Mouse (Mus musculus) heart, embryonic 12.5 days (tissue): ENCODE measurements around the gene Plcl2. TPM values are rescaled to one million over a fixed set of nuclear protein-coding genes. Genes with fewer than 3 reads are reported as not detected.
A peak's percentile ranks its signal among the peaks of the same experiment; 100 is the strongest.

ENCODE experiments used
- ATAC-seq: fragments of 200-750 bp; cut with Nextera tagmentation; 2 replicates; pipeline ENCODE4 v1.8.0; 2017; ENCODE audit warnings: moderate TSS enrichment, moderate library complexity; ENCODE audit not compliant: insufficient number of reproducible peaks, low FRiP score
- H3K27ac ChIP-seq: fragments of 300-500 bp; sonication (generic); 2 replicates; pipeline ENCODE4 v1.5.1; 2016; ENCODE audit warnings: mild to moderate bottlenecking, moderate library complexity; ENCODE audit not compliant: poor library complexity, severe bottlenecking
- H3K27me3 ChIP-seq: fragments of 300-500 bp; sonication (generic); replicated peaks from 2 replicates; pipeline ENCODE4 v1.6.1; 2016; ENCODE audit warnings: mild to moderate bottlenecking, moderate library complexity
- H3K36me3 ChIP-seq: fragments of 300-500 bp; sonication (generic); 2 replicates; pipeline ENCODE4 v1.6.1; 2016; ENCODE audit warnings: mild to moderate bottlenecking, moderate library complexity
- H3K4me1 ChIP-seq: fragments of 300-500 bp; sonication (generic); replicated peaks from 2 replicates; pipeline ENCODE4 v1.6.1; 2016; ENCODE audit warnings: mild to moderate bottlenecking
- H3K4me2 ChIP-seq: fragments of 300-500 bp; sonication (generic); 2 replicates; pipeline ENCODE4 v1.6.1; 2016; ENCODE audit warnings: mild to moderate bottlenecking, moderate library complexity
- H3K4me3 ChIP-seq: fragments of 300-500 bp; sonication (generic); 2 replicates; pipeline ENCODE4 v1.5.1; 2016; ENCODE audit warnings: mild to moderate bottlenecking
- H3K9ac ChIP-seq: fragments of 300-500 bp; sonication (generic); 2 replicates; pipeline ENCODE4 v1.6.1; 2016; ENCODE audit warnings: mild to moderate bottlenecking, moderate library complexity
- H3K9me3 ChIP-seq: fragments of 300-500 bp; sonication (generic); replicated peaks from 2 replicates; pipeline ENCODE4 v1.6.1; 2016; ENCODE audit warnings: mild to moderate bottlenecking, moderate library complexity
- WGBS: fragments of 180-500 bp; shearing (Covaris S2); methylation state at CpG from one replicate; pipeline ENCODE4 v1.1.7; 2016; 5-methylcytosine and 5-hydroxymethylcytosine counted together
- polyA plus RNA-seq: library from polyadenylated mRNA; unstranded; fragments of >200 nt; fragmentation: Nextera tagmentation; extraction: Ambion mirVana; gene quantifications from 2 replicates; pipeline ENCODE4 v1.2.1, GENCODE M21; 2016

The Plcl2 gene
- polyA plus RNA-seq, 1 experiment from 2014 or later: 4.6 TPM

DNA sequence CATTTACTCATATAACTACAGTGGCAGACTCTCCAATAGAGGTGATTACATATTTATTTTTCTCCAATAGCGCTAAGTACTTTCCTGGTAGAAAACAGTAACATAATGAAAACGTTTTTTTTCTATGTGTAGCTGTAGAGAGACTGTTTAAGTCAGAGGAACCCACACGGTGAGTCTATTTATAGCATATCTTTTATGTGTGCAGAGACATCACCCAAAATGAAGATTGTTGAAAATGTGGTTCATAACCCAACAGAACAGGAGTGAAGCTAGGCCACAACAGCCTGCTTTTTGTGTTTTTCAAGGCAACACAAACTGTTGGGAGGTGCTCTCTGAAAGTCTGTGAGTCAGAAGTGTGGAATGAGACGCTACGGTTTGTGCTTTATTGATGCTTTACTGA lies 24.2 kb upstream of the Plcl2 start:
- Histone ChIP-seq H3K36me3 (no peaks in the 10 kb centered on the region), H3K4me1 (peaks cover 26% of the 10 kb centered on the region), H3K4me2 (no peak overlapping the region), H3K9me3 (no peaks in the 10 kb centered on the region), H3K27me3 (no peaks in the 10 kb centered on the region), H3K4me3 (no peak overlapping the region), H3K27ac (no peak overlapping the region), H3K9ac (no peak overlapping the region)
- no peak for ATAC-seq
- 55% methylated on average over 5 of the region's 5 CpGs for WGBS

DNA sequence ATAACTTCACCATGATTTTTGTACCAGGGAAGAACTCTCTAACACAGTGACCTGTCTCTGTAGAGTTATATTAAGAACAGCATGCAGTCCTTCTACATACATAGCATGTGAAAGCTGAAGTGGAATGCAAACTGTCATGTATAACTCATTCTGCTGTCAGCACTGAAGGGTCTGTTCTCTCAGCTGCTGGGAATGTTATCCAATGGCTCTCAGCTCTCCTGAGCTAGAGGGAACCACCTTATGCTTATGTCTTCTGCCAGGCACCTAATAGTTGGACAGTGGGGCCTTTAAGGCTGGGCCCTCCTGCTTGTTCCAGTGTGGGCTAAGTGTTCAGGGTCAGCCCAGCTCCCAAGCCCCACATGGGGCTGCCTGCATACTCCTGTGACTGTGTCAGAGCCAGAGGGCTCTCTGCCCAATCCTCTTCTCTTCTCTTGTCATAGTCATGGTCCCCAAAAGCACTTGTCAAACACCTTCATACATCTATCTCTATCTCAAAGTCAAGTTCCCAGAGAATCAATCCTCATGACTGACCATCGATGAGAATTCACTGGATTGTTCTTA lies 22.1 kb upstream of the Plcl2 start:
- Histone ChIP-seq H3K4me2 (no peak overlapping the region), H3K4me3 (no peak overlapping the region)

DNA sequence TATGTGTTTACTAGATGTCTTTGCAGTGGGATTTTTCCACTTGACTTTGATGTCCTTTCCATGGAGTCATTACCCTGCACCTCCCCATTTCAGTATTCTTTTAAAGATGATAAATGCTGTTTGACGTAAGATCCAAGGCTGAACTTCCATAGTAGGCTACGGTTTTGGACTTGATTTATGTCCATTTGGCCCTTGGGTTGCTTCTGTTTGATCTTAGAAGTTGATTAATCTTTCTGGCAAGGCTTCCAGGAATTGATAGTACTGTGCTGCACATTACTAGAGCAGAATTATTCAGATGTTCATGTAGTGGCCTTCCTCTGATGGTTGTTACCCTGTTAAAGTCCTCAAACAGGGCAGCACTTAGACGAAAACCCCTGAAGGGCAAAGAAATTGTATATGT lies 21.5 kb upstream of the Plcl2 start:
- Histone ChIP-seq H3K4me1 (peaks cover 26% of the 10 kb centered on the region), H3K27me3 (no peaks in the 10 kb centered on the region), H3K9ac (no peak overlapping the region), H3K27ac (peak overlapping the region; percentile 82), H3K9me3 (no peaks in the 10 kb centered on the region), H3K4me3 (no peak overlapping the region), H3K4me2 (no peak overlapping the region), H3K36me3 (no peaks in the 10 kb centered on the region)
- ATAC-seq: no peak
- WGBS: 86% methylated on average over 3 of the region's 3 CpGs

More for the DNA sequence above, 22.1 kb upstream of the Plcl2 start:
- peak overlapping the region; percentile 82 for H3K27ac ChIP-seq
- no peaks in the 10 kb centered on the region for H3K36me3 ChIP-seq
- 86% methylated on average over 1 of the region's 1 CpGs for WGBS
- H3K4me1 ChIP-seq: peaks cover 26% of the 10 kb centered on the region
- no peak overlapping the region for H3K9ac ChIP-seq
- H3K27me3 ChIP-seq: no peaks in the 10 kb centered on the region
- no peaks in the 10 kb centered on the region for H3K9me3 ChIP-seq
- peak; percentile 64 for ATAC-seq

DNA sequence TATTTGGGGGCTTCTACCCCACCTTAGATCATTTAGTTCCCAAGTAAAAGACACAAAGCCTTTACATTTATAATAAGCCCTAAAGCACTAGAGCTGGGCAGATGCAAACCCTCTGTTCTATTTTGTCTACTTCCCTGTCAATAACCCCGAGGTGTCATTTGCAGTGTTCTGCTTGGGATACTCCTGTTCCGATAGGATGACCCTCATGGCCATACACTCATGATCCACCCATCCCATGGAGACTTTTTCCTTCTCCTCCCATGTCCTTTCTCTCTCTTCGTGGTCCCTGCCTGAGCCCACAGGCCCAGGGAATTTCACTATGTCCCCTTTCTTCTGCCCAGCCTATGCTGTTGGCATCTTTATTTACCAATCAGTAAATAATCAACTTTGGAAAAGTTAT lies 20.8 kb upstream of the Plcl2 start:
- WGBS: 79% methylated on average over 3 of the region's 3 CpGs
- Histone ChIP-seq H3K9me3 (no peaks in the 10 kb centered on the region), H3K27ac (no peak overlapping the region), H3K9ac (no peak overlapping the region), H3K4me3 (no peak overlapping the region), H3K36me3 (no peaks in the 10 kb centered on the region), H3K27me3 (no peaks in the 10 kb centered on the region), H3K4me1 (peaks cover 26% of the 10 kb centered on the region), H3K4me2 (no peak overlapping the region)
- ATAC-seq: no peak

DNA sequence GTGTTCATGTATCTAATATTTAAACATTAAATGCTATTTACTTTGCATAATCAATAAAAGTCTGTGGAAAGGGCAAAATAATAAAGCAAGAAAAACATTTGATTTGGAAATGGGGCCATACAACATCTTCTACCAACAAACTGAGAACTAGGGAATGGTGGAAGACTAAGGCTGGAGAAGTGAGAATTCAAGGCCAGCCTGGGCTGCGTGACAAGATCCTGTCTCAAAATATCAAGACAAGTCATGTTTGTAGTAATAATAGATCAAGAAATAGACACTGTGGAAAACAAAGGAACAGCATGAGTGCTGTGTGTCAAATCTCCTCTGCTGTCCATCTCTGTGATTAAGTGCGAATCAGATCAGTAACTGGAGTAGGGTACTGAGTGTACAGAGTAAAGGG lies 20.3 kb upstream of the Plcl2 start:
- H3K27ac ChIP-seq: no peak overlapping the region
- no peaks in the 10 kb centered on the region for H3K36me3 ChIP-seq
- no peak for ATAC-seq
- no peaks in the 10 kb centered on the region for H3K27me3 ChIP-seq
- WGBS: 79% methylated on average over 2 of the region's 2 CpGs
- H3K9me3 ChIP-seq: no peaks in the 10 kb centered on the region
- no peak overlapping the region for H3K4me2 ChIP-seq
- no peak overlapping the region for H3K4me3 ChIP-seq
- peaks cover 26% of the 10 kb centered on the region for H3K4me1 ChIP-seq
- H3K9ac ChIP-seq: no peak overlapping the region

DNA sequence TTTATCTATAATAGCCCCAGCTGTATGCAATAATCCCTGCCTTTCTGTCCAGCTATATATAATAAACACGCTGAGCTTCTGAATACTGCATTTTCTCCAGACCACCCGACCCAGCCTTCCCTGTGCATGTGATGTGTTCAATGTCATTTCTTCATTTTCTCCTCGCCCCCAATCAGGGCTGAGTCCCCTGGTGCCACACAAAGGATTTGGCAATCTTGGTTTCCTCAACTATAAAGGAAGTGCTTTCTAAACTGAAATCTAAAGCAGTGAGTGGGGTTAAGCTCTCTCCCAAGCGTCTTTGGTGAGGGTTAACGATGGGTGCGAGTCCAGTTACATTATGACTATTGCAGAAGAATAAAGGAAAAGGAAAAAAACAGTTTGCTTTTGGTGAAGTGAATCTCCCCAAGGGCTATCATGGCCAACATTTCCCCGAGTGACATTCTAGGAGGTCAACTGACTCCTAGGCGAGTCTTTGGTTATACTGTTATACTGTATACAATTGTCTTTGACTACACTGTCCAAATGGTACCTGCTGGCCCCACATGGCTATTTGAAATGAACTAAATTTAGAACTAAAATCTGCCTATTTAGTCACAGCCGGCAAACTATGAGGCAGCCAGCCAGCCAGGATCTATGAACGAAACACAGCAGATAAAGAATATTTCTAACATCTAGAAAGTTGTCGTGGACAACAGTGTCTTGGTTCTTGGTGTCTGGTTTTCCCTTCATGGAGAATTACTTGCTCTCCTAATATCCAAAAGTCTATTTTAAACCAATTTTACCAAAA lies 18.4 kb upstream of the Plcl2 start:
- ATAC-seq: no peak
- Histone ChIP-seq H3K36me3 (no peaks in the 10 kb centered on the region), H3K9ac (no peak overlapping the region), H3K27me3 (no peaks in the 10 kb centered on the region), H3K4me3 (no peak overlapping the region), H3K4me2 (no peak overlapping the region), H3K9me3 (no peaks in the 10 kb centered on the region), H3K27ac (no peak overlapping the region), H3K4me1 (peaks cover 18% of the 10 kb centered on the region)
- 83% methylated on average over 11 of the region's 11 CpGs for WGBS

DNA sequence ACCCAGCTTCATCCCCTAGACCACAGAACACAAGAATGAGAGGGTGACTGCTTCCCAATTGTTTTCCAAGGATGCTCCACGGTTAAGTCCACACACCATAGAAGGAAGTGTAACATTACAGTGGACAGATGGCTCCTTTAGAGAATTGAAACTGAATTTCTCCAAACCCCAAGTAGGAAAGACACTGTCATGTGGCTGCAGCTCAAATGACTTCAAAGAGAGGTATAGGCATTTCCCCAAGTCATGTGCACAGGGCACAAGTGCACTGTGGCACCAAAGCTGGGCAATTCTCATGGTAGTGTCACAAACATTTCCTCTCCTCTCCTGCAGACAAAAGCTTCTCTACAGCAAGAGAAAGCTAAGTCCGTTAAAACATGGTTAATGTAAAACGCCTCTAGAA lies 17.7 kb upstream of the Plcl2 start:
- no peak overlapping the region for H3K4me3 ChIP-seq
- H3K27ac ChIP-seq: no peak overlapping the region
- peaks cover 14% of the 10 kb centered on the region for H3K4me1 ChIP-seq
- H3K27me3 ChIP-seq: no peaks in the 10 kb centered on the region
- H3K9ac ChIP-seq: no peak overlapping the region
- no peak for ATAC-seq
- no peak overlapping the region for H3K4me2 ChIP-seq
- 85% methylated on average over 3 of the region's 3 CpGs for WGBS
- H3K9me3 ChIP-seq: no peaks in the 10 kb centered on the region
- H3K36me3 ChIP-seq: no peaks in the 10 kb centered on the region

DNA sequence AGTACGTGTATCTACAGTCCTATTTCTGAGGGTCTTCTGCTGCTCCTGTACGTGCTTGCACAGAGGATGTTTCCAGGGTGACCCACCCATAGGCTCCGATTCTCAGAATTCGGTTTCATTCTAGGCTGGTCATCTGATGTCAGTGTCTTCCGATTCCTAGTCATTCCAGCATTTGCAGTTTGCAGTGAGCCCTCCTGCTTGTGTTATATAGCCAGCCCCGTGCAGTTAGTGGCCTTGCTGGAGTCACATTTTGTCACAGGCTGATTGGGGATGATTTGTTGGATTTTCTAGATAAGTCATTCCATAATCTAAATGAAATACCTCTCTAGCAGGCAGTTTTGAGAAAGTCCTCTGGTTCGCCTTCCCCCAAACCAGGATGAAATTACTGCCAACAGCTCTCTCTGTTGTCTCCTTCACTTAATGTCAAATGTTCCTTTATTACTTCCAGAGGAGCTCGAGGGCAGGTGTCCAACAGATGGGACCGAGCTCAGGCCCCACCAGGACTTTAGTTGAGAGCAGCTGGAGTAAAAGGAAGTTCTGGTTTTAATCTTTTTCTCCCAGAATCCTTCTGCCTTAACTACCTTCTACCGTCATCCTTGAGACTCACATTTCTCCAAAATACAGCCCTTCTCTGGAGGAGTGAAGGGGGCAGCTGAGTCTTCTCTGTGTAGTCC lies 13.8 kb upstream of the Plcl2 start:
- no peaks in the 10 kb centered on the region for H3K4me1 ChIP-seq
- WGBS: 80% methylated on average over 10 of the region's 10 CpGs
- H3K27ac ChIP-seq: no peak overlapping the region
- no peak for ATAC-seq
- no peaks in the 10 kb centered on the region for H3K9me3 ChIP-seq
- H3K4me3 ChIP-seq: no peak overlapping the region
- no peak overlapping the region for H3K4me2 ChIP-seq
- H3K27me3 ChIP-seq: no peaks in the 10 kb centered on the region
- H3K9ac ChIP-seq: no peak overlapping the region
- H3K36me3 ChIP-seq: no peaks in the 10 kb centered on the region

DNA sequence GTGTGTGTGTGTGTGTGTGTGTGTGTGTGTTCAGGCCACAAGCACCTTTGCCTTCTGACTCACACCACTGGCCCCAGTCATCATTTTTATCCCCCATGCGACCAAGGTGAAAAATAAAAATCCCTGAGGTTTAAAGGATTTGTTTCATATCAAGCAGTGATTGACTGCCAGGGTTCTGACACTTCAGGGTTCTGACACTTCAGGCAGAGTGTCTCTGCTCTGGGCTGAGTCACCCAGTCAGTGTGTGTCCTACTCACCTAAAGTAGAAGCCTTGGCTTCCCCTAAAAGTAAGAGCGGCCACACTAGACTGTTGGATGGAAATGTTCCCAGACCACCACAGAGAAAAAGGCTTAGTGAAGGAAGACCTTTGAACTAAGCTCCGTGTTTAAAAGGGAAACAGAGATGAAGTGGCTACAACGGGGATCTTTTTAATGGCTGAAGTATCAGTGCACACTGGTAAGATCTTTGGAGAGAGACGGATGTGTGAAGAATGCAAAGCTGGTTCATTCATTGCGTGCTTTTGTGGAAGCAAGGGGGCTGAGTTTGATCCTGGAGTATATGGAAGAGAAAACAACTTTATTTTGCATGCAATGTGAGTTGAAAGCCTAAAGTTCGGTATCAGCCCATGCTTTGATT lies 11.0 kb upstream of the Plcl2 start:
- no peak overlapping the region for H3K27ac ChIP-seq
- 71% methylated on average over 7 of the region's 7 CpGs for WGBS
- no peak overlapping the region for H3K9ac ChIP-seq
- ATAC-seq: no peak
- no peaks in the 10 kb centered on the region for H3K4me1 ChIP-seq
- no peaks in the 10 kb centered on the region for H3K9me3 ChIP-seq
- H3K4me3 ChIP-seq: no peak overlapping the region
- H3K36me3 ChIP-seq: no peaks in the 10 kb centered on the region
- H3K27me3 ChIP-seq: no peaks in the 10 kb centered on the region
- no peak overlapping the region for H3K4me2 ChIP-seq

DNA sequence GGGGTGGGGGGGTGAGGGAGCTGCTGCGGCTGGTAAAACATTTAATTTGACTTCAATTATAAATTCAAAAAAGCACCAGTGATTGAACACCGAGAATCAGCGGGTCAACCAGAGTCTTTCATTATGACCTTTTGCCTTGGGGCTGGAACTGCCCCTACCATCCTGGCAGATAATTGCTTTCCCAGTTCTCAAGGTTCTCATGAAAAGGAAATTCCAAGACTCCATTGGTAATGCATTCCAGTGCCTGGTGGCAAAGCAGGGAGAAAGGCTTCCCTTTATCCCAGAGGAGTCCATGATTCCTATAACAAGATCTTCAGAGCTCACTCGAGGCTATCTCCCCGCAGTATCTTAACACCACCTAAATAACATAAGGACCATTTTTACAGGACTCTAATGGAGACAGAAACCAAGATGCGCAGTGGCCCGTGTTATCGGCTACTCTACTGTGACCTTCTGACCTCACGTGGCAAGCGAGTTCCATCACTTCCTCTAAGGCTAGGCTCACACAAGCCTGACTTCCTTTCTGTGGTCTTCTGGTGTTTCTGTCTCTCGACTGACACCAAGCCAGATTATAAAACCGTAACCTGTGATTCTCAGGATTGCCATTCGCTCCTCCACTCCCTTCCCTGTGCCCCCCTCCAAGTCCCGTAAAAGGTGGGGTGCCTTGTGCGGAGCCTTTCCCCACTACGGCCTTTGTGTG lies 10.0 kb upstream of the Plcl2 start:
- Histone ChIP-seq H3K4me1 (no peaks in the 10 kb centered on the region), H3K9me3 (no peaks in the 10 kb centered on the region), H3K27ac (no peak overlapping the region), H3K27me3 (0 out of 2 replicates have a peak, but pooled peaks cover 3% of the 10 kb centered on the region), H3K36me3 (no peaks in the 10 kb centered on the region), H3K9ac (no peak overlapping the region), H3K4me3 (no peak overlapping the region), H3K4me2 (no peak overlapping the region)
- no peak for ATAC-seq
- WGBS: 74% methylated on average over 16 of the region's 16 CpGs

DNA sequence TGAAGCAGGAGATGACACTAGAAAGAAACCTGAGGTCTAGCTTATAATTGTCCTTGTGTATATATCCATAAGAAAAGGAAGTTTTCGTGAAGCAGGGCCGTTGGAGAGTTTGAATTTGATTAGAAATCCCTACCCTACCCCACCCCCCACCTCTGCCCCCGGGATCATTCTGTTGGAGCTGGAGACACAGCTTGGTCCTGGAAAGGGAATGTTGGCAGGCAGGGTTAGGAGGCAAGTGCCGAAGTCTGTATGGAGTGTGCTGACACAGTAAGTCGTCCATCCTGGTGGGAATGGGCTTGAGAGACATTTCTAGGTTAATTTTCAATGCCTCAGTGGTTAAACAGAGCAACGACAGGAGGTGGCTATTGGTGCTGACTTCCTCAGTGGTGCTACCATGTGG lies 8.4 kb upstream of the Plcl2 start:
- no peak for ATAC-seq
- Histone ChIP-seq H3K9ac (no peak overlapping the region), H3K36me3 (no peaks in the 10 kb centered on the region), H3K27me3 (0 out of 2 replicates have a peak, but pooled peaks cover 4% of the 10 kb centered on the region), H3K4me2 (no peak overlapping the region), H3K4me3 (no peak overlapping the region), H3K4me1 (no peaks in the 10 kb centered on the region), H3K27ac (no peak overlapping the region), H3K9me3 (no peaks in the 10 kb centered on the region)
- 73% methylated on average over 6 of the region's 6 CpGs for WGBS
